Mouse (Mus musculus): Measurements from ENCODE around the gene Kptn.

The Kptn gene

GRCm38 (mm10) chr7:16172141-16172581 is 52.5 kb downstream of the Kptn start:
- DNase-seq: no peak

GRCm38 (mm10) chr7:16172586-16173140 is 53.0 kb downstream of the Kptn start:
- no peak for DNase-seq

GRCm38 (mm10) chr7:16173146-16173545 is 53.5 kb downstream of the Kptn start:
- no peak for DNase-seq

GRCm38 (mm10) chr7:16174597-16175541 is 55.2 kb downstream of the Kptn start, which contains the start of gene Meis3:
Gene Meis3, plus strand, starts transcription at chr7:16175090.
- peak; percentile 79 for DNase-seq

- peak; percentile 27 for DNase-seq
These were observed 55.8 kb downstream of the Kptn start for GRCm38 (mm10) chr7:16175542-16175931.
